Mouse (Mus musculus) frontal cortex, adult (tissue): ENCODE measurements around the gene 1700123O20Rik.
A peak's percentile ranks its signal among the peaks of the same experiment; 100 is the strongest.

Experiments
- ATAC-seq: cut with Nextera tagmentation; 2 replicates; pipeline ENCODE4 v1.9.2; 2017; ENCODE audit warnings: mild to moderate bottlenecking, moderate library complexity, mixed read lengths; ENCODE audit not compliant: low TSS enrichment

1700123O20Rik gene

DNA sequence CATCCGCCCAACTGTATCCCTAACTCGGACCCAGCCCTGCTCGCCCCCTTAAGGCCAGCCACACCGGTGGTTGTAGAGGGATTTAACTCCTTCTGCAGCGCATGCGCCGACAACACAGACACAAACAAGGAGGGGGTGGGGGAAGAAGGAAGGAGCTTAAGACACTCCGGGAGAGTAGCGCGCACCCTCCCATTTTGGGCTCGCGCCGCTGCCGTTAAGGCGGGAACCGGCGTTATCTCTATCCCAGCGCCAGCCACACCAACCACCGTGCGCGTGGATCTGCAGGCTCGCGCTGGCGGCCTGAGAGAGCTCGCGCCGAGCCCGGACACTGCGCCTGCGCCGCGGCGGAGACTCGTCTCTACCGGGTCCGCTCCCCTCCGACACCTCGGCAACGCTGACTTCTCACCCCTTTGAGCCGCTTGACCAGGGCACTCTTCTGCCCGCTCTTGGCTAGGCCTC, at the start of gene 1700123O20Rik:
Gene 1700123O20Rik (plus strand): TSS at position 154 of the 459 bp plus-strand sequence.
- ATAC-seq: peak; percentile 77

DNA sequence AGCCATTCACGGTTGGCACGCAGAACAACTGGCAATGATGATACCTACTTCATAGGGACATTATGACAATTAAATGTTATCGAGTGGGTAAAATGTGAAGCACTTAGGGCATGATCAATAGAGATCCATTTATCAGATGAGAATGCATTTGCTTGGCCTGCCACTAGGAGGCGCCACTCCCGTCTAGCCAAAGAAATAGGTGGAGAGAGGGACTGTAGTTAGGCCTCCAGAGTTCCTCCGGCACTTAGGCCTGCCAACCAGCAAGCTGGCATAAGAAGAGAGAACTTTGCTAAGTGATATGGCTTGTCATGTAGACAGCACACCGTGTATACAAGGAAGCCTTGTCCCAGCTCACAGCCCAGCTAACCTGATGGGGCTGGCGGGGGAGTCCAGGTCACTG, 49.1 kb upstream of the 1700123O20Rik start:
- ATAC-seq: no peak

DNA sequence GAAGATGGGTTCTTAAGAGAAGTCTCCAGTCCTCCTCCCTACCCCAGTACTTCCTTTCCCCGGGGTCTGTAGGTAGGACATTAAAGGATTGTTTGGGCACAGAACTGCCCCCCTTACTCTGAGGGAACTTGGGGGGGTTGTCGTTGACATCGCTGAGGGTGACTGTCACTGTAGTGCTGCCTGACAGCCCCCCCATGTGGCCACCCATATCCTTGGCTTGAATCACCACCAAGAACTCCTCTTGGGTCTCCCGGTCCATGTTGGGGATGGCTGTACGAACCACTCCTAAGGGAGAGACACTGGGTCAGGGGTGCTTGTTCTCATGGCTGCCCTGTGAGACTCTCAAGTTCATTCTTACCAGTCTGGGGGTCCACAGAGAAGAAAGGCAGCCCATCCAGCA, 47.8 kb upstream of the 1700123O20Rik start:
- no peak for ATAC-seq

DNA sequence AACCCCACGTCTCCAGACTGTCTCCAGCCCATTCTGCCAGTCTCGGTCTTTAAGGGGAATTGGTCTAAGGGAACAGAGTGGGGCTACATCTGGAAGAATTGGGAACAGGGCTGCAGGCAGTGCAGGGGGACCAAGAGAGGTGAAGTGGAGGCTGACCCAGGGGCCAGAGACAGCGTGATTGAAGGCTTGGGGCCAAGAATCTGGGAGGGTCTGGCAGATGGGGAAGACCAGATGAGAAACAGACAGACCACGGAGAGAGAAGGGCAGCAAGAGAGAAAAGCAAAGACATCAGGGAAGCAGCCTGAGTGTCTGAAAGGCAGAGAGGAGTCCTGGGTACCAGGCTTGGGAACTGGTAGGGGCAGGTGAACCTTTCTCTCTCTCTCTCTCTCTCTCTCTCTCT, 45.9 kb upstream of the 1700123O20Rik start:
- ATAC-seq: no peak

DNA sequence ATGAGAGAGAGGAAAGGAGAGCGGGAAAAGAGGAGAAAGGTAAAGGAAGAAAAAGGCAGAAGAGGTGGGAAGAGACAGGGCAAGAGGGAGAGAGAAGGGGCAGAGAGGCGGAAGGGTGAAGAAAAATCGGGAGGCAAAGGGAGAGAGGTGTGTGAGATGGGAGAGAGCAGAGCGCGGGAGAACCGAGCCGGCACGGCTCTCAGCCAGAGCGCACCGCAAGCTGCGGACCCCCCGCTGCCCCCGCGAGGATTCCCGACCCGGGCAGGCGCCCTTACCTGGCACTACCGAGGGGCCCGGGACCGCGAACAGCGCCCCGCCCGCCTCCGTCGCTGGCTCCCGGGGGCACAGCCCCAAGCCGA, 45.1 kb upstream of the 1700123O20Rik start, which contains the start of gene Gm17606:
Gene Gm17606 (plus strand): TSS at position 7 of the 359 bp plus-strand sequence.
- no peak; the same call in 1 of the 2 replicates for ATAC-seq

DNA sequence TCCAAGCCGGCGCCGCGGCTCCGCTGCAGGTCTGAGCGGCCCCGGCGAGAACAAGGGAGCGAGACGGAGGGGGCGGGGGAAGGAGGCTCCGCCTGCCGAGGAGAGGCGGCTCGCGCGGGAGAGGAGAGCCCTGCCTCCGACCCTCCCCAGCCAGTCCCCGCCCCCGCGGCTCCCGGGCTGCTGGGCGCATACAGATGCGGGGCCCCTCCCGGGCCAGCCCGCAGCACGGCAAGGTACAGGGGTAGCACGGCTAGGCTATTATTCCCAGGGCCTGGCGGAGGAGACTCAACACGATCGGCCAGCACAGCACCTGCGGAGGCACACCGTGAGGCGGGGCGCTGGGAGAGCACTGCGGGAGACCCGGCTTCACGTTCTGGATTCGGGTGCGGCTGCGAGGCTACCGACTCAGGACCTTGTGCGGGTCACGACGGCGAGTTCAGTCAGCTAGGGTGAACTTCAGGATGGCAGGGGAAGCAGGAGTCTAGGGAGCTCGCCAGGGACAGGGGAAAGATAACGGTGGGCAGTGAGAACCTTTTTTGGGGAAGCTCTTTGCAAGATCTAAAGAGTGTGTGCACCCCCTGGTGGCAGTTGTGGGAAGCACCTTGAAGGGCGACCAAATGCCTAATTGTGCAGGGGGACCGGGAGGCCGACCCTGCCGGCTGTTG, 44.6 kb upstream of the 1700123O20Rik start, which contains the start of gene Cdh24:
Gene Cdh24 (minus strand): TSS at position 60 of the 665 bp plus-strand sequence.
- ATAC-seq: peak; percentile 72

DNA sequence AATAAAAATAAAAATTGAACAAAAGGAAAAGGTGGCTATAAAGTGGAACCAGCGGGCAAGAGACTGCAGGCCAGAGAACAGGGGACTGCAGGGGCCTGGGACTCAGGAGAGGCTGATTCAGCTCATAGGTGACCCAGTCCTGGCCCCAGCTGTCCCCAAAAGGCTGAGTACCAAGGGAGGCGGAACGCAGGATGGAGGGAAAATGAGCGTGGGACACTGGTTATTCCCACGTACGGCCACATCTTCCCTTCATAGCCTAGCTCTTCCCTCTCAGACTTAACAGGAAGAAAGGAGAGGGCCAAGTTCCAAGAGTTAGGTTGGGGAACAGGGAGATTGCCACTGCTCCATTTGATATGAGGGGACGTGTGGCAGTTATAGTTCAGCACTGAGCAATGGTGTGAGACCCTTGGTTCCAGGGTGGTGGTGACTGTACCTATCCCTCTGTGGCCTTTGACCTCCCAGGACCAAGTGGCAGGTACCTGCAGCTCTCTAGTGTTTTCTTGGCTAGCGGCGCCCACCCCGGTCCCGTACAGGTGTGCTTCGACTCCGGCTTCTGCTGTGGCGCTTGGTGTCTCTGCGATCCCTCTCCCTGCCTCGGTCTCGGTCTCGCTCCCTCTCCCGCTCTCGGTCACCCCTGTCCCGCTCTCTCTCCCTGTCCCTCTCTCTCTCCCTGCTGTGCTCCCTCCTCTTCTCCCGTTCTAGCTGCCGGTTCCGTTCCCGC, 43.6 kb upstream of the 1700123O20Rik start:
- no peak for ATAC-seq

DNA sequence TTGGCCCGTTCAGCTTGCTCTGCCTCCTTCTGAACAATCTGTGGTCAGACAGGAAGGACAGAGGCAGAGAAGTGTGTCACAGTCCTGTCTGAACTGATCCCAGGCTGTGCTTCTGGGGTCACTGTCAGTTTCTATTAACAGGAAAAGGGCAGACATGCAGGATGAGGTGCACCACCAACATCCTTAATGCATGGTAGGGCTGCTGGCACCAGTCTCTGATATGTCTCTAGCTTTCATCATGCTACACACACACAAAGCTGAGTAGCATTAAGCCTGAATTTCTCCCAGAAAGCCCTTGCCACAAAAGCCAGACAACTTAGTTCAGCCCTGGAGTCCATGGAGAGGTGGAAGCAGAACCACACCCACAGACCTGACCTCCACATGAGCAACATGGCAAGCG, 43.0 kb upstream of the 1700123O20Rik start:
- no peak for ATAC-seq

DNA sequence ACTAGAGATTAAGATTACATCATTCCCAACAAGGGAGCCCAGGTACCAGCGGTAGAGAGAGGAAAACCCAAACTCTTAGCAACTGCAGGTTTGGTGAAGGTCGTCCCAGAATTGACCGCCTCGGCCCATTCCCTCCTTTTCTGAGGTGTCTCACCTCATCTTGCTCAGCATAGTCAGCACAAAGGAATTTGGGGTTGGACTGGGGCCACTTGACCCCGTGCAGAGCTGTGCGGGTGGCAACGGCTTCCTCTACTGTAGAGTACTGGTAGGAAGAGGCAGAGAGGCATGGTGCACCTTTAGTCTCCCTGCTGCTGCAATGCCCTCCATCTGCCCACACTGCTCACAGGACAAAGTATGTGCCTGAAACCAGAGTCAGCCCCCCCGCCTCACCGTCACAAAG, 41.7 kb upstream of the 1700123O20Rik start:
- ATAC-seq: no peak

DNA sequence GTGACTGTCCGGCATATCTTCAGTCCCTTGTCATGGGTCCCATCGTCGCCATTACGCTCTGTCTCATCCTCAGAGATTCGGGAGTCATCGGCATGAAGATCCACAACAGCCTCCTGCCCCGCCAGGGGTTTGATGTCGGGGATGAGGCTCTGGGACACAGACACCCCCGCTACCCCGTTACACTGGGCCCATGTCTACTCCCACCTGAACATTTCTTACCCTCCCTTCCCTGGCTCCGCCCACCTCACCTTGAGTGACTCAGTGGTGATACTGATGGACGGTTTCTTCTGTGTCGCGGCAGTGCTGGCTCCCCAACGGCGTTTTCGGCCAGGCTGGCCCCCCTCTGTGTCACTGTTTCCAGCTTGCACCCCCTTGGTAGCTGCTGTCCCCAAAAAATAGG, 39.6 kb upstream of the 1700123O20Rik start:
- ATAC-seq: no peak

DNA sequence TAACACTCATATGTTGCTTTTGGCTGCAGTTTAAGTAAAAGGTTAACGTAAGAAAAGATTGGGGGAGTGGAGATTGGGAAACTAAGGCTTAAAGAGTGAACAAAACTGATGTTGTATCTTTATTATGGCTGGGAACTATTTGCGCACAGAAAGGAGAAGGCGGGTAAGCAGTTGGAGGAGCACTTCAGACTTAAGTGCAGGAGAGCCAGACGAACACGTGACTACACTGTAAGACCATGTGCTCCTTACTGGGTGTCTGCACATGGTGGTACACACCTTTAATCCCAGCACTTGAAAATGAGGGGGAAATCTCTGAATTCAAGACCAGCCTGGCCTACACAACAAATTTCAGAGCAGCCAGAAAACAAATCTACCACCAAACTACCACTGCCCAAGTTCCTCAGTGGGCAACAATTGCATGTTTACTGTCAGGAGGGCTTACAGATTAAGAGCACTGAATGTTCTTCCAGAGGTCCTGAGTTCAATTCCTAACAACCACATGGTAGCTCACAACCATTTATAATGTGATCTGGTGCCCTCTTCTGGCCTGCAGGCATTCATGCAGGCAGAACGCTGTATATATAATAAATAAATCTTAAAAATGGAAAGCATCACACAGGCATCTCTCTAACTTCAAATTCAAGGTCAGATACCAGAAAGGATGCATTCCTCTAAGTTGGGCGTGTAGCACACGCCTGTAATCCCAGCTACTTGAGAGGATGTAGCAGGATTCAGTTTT, 38.9 kb upstream of the 1700123O20Rik start:
- no peak for ATAC-seq

DNA sequence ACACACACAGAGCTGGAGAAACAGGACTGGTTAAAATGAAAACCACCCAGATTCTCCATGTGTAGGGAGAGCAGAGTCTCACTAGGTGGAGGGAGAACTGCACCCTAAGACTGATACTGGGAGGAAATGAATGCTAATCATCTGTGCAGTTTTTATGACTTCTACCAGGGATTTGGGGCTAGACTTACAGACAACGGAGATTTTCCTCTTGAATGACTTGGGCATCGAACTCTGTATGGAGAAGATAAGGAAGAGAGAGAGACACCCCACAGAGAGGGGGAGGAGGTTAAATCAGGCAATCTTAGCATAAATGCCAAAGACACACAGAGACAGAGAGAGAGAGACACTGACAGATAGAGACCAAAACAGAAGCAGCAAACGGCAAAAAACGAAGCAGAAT, 38.1 kb upstream of the 1700123O20Rik start:
- ATAC-seq: no peak

DNA sequence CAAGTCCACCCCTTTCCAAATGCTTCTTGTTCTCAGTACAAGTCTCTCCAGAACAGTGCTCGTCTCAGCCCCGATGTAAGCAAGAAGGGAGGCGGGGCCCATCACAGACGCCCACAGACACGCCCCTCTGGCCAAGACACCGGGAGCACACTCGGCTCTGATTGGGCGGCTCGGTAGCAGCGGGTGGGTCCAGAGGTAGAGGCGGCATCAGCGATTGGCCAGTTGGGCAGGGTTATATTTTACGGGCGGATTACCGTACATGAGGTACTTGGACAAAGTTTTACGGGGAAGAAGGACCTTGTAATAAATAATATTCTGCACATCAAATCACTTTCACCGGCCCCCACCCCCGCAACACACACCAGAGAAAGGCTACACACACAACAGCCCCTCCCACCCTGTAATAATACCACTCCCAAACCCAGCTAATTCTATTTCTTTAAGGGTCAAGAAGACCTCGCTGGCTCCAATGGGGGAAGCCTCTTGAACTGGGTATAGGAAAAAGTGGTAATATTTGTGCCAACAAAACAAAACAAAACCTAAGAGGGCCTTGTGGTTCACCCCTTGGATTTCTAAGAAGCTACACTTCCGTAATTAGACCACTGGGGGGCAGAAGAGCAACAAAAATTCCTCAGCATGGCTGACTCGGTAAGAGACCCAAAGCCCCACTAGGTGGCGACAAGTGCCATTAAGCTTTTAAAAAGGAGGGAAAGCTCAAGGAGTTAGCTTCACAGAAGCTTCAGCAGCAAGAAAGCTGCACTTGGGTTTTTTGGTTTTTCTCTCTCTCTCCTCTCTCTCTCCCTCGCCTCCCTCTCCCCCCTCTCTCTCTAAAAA, 35.2 kb upstream of the 1700123O20Rik start:
- ATAC-seq: peak; percentile 36

DNA sequence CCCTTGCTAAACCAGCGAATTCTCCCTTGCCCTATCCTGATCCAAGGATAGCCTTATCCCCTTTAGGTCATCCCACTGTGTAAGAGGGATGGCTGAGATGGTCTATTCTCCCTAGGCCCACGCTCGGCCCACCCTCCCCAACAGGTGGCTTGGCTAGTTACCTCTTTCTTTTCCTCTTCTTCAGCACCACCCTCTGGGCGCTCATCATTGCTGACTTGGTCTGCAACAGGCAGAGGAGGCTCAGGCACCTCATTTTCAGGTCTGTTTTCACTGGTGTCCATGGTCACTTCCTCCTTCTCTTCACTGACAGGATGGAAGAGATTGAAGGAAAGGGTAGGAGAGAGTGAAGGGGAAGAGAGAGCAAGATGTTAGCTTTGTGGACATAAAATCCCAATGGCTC, 34.5 kb upstream of the 1700123O20Rik start:
- ATAC-seq: no peak

DNA sequence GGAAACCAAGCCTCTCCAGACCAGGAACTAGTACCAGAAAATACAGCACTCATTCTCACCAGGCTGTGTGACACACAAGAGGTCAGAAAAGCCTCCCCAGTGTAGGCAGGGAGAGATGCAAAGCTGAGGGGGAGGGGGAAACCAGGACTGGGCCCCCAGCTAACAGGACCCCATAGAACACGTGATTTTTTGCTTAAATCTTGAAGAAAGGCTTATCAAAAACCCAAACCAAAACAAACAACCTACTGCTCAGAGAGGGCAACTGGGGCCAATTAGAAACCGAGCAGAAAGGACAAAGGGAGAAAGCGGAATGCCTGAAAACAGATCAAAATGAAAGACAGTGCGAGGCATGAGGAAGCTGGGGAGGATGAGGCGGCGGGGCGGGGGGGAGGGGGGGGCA, 33.2 kb upstream of the 1700123O20Rik start:
- no peak for ATAC-seq

DNA sequence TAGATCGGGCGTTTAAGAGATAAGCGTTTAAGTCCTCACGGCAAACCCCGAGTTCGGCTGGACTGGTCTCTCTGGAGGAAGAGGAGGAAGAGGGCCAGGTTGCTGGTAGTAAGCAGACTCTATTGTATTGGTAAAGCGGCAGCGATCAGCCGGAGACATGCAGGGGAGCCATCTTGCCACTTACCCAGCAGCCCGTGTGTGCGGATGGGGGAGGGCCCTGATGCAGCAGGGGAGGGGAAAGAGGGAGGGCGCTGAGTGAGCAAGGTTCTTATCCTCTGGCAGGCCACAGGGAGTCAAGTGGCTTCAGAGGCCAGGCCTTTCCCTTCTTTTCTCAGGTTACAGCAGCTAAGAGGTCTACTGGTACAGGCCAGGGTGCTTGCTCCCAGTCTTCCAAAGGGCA, 32.5 kb upstream of the 1700123O20Rik start:
- peak; percentile 88 for ATAC-seq

DNA sequence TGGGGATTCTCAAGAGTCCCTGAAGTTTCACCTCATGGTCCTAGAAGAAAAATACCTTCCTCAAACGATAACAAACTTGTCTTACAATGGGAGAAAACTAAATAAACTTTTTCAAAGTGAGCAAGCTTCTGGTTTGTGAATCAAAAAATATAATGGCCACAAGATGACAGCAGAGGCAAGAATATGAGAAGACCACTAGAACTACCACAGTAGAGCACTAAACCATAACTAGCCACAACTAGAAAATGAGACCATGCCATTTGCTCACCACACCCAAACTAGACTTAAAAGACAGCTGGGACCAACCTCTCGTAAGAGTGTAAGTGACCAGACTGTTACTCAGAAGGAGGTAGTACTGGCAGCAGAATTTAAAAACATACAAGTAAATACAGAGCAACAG, 26.0 kb upstream of the 1700123O20Rik start:
- no peak for ATAC-seq

DNA sequence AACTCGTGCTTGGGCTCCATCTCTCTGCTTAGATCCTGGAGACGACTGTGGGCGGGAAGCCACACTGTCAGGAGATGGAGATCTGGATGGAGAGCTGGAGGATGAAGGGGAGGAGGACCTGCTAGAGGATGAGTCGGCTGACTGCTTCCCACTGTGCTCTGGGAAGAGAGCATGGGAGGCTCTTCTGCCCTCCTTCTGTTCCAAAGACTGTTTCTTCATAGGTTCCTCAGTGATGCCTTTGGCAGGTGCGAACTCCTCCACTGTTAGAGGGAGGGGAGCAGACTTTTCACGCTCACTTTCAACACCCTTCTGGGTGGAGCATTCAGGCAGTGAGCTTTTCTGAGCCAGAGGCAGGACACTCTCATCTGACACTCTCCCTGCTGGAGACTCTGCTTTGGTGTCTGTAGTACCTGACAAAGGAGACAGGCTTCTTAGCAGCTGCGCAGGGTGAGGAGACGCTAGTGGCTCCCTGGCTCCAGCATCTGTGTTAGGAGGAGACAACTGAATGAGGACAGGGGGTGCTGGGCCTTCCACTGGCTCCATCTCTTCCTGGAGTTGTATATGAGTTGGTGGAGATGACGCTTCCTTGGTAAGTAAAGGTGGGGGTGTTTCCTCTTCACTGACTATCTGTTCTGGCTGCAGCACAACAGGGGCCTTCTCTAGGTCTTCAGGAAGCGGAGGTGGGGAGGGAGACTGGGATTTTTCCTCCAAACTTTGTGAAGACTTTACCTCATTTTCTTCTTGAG, 21.4 kb upstream of the 1700123O20Rik start:
- ATAC-seq: peak; percentile 94

DNA sequence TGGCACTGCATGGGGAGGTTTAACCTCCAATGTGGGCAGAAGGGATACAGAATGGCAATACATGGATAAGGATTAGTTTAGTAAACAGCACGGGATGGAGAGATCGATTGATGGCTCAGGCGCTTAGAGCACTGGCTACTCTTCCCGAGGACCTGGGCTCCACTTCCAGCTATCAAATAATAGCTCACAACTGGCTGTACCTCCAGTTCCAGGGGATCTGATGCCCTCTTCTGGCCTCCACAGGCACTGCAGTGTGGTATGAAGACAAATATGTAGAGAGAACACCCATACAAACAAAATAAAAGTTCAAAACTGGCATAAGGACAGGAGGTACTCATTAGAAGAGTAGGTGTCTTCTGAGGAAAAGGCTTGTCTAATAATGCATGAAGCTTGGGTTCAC, 16.6 kb upstream of the 1700123O20Rik start:
- ATAC-seq: no peak

DNA sequence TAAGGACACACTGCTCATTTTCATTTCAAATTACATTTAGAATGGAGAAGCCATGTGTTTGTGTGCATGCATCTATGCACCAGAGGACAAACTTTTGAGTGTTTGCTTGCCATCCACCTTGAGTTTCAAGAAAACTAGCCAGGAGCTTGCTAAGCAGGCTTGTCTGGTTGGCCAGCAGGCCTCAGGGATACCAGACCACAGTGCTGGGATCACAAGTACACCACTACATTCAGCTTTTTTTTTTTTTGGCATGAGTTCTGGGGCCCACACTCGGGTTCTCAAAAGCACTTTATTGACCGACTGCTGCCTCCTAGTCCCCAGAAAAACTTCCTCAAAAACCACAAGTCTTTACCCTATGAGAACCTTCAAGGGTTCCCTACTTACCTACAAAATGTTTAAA, 11.7 kb upstream of the 1700123O20Rik start:
- no peak for ATAC-seq

DNA sequence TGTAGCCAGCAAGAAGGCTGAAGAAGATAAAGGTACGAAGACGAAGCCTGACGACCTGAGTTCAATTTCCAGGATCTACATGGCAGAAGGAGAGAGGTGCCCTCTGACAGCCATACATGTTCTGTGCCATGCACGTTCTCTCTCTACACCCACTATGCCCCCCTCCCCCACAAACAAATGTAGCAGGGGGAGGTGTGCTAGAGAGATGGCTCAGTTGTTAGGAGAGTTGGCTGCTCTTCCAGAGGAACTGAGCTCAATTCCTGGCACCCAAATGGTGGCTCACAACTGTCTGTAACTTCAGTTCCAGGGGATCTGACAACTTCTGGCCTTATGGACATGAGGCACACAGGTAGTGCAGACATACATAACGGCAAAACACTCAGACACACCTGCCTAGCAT, 9.7 kb upstream of the 1700123O20Rik start:
- ATAC-seq: 0 out of 2 replicates have a peak, but pooled peaks have one; percentile 47
